Mouse (Mus musculus): ENCODE data around the gene Tpmt. TPM values are rescaled to one million over a fixed set of nuclear protein-coding genes. Genes with fewer than 3 reads are reported as not detected.

Tpmt gene
- polyA plus RNA-seq, 1 experiment: 2.9 TPM

- no peaks in the 10 kb centered on the region for H3K27me3 ChIP-seq (ENCODE audit: control insufficient read depth, insufficient read depth, low read length)
- H3K27ac ChIP-seq (ENCODE audit: control insufficient read depth, insufficient read depth, low read depth, low read length): no peak overlapping the region
- no peak for TF ChIP-seq POLR2A (IDR thresholded peaks at IDR 0.05; ENCODE audit: control insufficient read depth, low read depth, low read length)
- TF ChIP-seq CTCF (IDR thresholded peaks at IDR 0.05; ENCODE audit: control insufficient read depth, insufficient read depth, insufficient replicate concordance, low read depth, low read length): no peak
- H3K4me1 ChIP-seq (ENCODE audit: control insufficient read depth, insufficient read depth, low read length): no peaks in the 10 kb centered on the region
- no peak overlapping the region for H3K4me3 ChIP-seq (ENCODE audit: control insufficient read depth, low read depth, low read length)
- no peaks in the 10 kb centered on the region for H3K36me3 ChIP-seq (ENCODE audit: control insufficient read depth, insufficient read depth, low read length)
Measured at GRCm38 (mm10) chr13:47076156-47076555, 31.6 kb upstream of the Tpmt start.

GRCm38 (mm10) chr13:47072484-47072883, 27.9 kb upstream of the Tpmt start:
- Histone ChIP-seq H3K27ac (ENCODE audit: control insufficient read depth, insufficient read depth, low read depth, low read length) (no peak overlapping the region), H3K4me3 (ENCODE audit: control insufficient read depth, low read depth, low read length) (no peak overlapping the region), H3K27me3 (ENCODE audit: control insufficient read depth, insufficient read depth, low read length) (no peaks in the 10 kb centered on the region), H3K4me1 (ENCODE audit: control insufficient read depth, insufficient read depth, low read length) (no peaks in the 10 kb centered on the region), H3K36me3 (ENCODE audit: control insufficient read depth, insufficient read depth, low read length) (no peaks in the 10 kb centered on the region)
- TF ChIP-seq POLR2A (IDR thresholded peaks at IDR 0.05; ENCODE audit: control insufficient read depth, low read depth, low read length): no peak
- no peak for TF ChIP-seq CTCF (IDR thresholded peaks at IDR 0.05; ENCODE audit: control insufficient read depth, insufficient read depth, insufficient replicate concordance, low read depth, low read length)

GRCm38 (mm10) chr13:47071871-47072270, 27.3 kb upstream of the Tpmt start:
- no peaks in the 10 kb centered on the region for H3K27me3 ChIP-seq (ENCODE audit: control insufficient read depth, insufficient read depth, low read length)
- no peaks in the 10 kb centered on the region for H3K36me3 ChIP-seq (ENCODE audit: control insufficient read depth, insufficient read depth, low read length)

GRCm38 (mm10) chr13:47070329-47071080, 26.0 kb upstream of the Tpmt start:
- Histone ChIP-seq H3K27ac (ENCODE audit: control insufficient read depth, insufficient read depth, low read depth, low read length) (no peak overlapping the region), H3K4me1 (ENCODE audit: control insufficient read depth, insufficient read depth, low read length) (no peaks in the 10 kb centered on the region), H3K36me3 (ENCODE audit: control insufficient read depth, insufficient read depth, low read length) (no peaks in the 10 kb centered on the region), H3K4me3 (ENCODE audit: control insufficient read depth, low read depth, low read length) (no peak overlapping the region), H3K27me3 (ENCODE audit: control insufficient read depth, insufficient read depth, low read length) (no peaks in the 10 kb centered on the region)
- TF ChIP-seq POLR2A (IDR thresholded peaks at IDR 0.05; ENCODE audit: control insufficient read depth, low read depth, low read length) (no peak), CTCF (IDR thresholded peaks at IDR 0.05; ENCODE audit: control insufficient read depth, insufficient read depth, insufficient replicate concordance, low read depth, low read length) (no peak)

More at GRCm38 (mm10) chr13:47071871-47072270, 27.3 kb upstream of the Tpmt start:
- no peak overlapping the region for H3K27ac ChIP-seq (ENCODE audit: control insufficient read depth, insufficient read depth, low read depth, low read length)
- H3K4me1 ChIP-seq (ENCODE audit: control insufficient read depth, insufficient read depth, low read length): no peaks in the 10 kb centered on the region
- TF ChIP-seq CTCF (IDR thresholded peaks at IDR 0.05; ENCODE audit: control insufficient read depth, insufficient read depth, insufficient replicate concordance, low read depth, low read length) (no peak), POLR2A (IDR thresholded peaks at IDR 0.05; ENCODE audit: control insufficient read depth, low read depth, low read length) (no peak)
- no peak overlapping the region for H3K4me3 ChIP-seq (ENCODE audit: control insufficient read depth, low read depth, low read length)

GRCm38 (mm10) chr13:47067001-47067400, 22.5 kb upstream of the Tpmt start:
- Histone ChIP-seq H3K4me3 (ENCODE audit: control insufficient read depth, low read depth, low read length) (no peak overlapping the region), H3K27ac (ENCODE audit: control insufficient read depth, insufficient read depth, low read depth, low read length) (no peak overlapping the region), H3K36me3 (ENCODE audit: control insufficient read depth, insufficient read depth, low read length) (no peaks in the 10 kb centered on the region), H3K4me1 (ENCODE audit: control insufficient read depth, insufficient read depth, low read length) (no peaks in the 10 kb centered on the region), H3K27me3 (ENCODE audit: control insufficient read depth, insufficient read depth, low read length) (no peaks in the 10 kb centered on the region)
- TF ChIP-seq POLR2A (IDR thresholded peaks at IDR 0.05; ENCODE audit: control insufficient read depth, low read depth, low read length) (no peak), CTCF (IDR thresholded peaks at IDR 0.05; ENCODE audit: control insufficient read depth, insufficient read depth, insufficient replicate concordance, low read depth, low read length) (no peak)

GRCm38 (mm10) chr13:47066516-47066915, 22.0 kb upstream of the Tpmt start:
- no peaks in the 10 kb centered on the region for H3K36me3 ChIP-seq (ENCODE audit: control insufficient read depth, insufficient read depth, low read length)
- no peaks in the 10 kb centered on the region for H3K4me1 ChIP-seq (ENCODE audit: control insufficient read depth, insufficient read depth, low read length)
- H3K27ac ChIP-seq (ENCODE audit: control insufficient read depth, insufficient read depth, low read depth, low read length): no peak overlapping the region
- no peaks in the 10 kb centered on the region for H3K27me3 ChIP-seq (ENCODE audit: control insufficient read depth, insufficient read depth, low read length)
- TF ChIP-seq CTCF (IDR thresholded peaks at IDR 0.05; ENCODE audit: control insufficient read depth, insufficient read depth, insufficient replicate concordance, low read depth, low read length) (no peak), POLR2A (IDR thresholded peaks at IDR 0.05; ENCODE audit: control insufficient read depth, low read depth, low read length) (no peak)
- H3K4me3 ChIP-seq (ENCODE audit: control insufficient read depth, low read depth, low read length): no peak overlapping the region

- Histone ChIP-seq H3K4me3 (ENCODE audit: control insufficient read depth, low read depth, low read length) (no peak overlapping the region), H3K4me1 (ENCODE audit: control insufficient read depth, insufficient read depth, low read length) (no peaks in the 10 kb centered on the region), H3K27ac (ENCODE audit: control insufficient read depth, insufficient read depth, low read depth, low read length) (no peak overlapping the region), H3K27me3 (ENCODE audit: control insufficient read depth, insufficient read depth, low read length) (no peaks in the 10 kb centered on the region), H3K36me3 (ENCODE audit: control insufficient read depth, insufficient read depth, low read length) (no peaks in the 10 kb centered on the region)
- TF ChIP-seq CTCF (IDR thresholded peaks at IDR 0.05; ENCODE audit: control insufficient read depth, insufficient read depth, insufficient replicate concordance, low read depth, low read length) (no peak), POLR2A (IDR thresholded peaks at IDR 0.05; ENCODE audit: control insufficient read depth, low read depth, low read length) (no peak)
Measured at GRCm38 (mm10) chr13:47063985-47064760, 19.6 kb upstream of the Tpmt start.
